Mouse (Mus musculus): Measurements from ENCODE around the gene Scel.

DNA sequence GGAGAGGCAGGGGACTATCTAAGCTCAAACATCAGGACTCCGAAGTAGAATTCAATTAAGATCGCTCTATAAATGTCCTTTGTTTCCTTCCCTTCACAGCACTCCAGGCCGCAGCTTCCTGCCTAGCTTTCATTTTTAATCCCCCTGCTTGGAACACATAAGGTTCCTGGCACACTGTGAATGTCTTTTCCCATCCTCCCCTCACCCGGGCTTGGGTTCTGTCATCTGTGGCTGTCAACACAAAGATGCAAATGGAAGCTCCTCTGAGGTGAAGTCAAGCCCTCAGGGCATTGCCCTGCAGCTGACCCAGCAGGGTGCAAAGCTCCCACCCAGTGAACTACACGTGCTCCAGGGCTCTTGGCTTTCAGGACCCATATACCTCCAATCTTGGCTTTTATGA, 43.5 kb downstream of the Scel start:
- TF ChIP-seq CTCF (IDR thresholded peaks at IDR 0.05; ENCODE audit: control insufficient read depth, insufficient read depth, insufficient read length) (no peak), USF1 (IDR thresholded peaks at IDR 0.05; ENCODE audit: low read depth) (no peak), FOSL1 (IDR thresholded peaks at IDR 0.05; ENCODE audit: insufficient read depth, low read length, poor library complexity, severe bottlenecking) (no peak), MYOG (IDR thresholded peaks at IDR 0.05; ENCODE audit: control insufficient read depth, extremely low read depth, insufficient read length) (no peak), MAX (IDR thresholded peaks at IDR 0.05) (no peak), MYOD1 (IDR thresholded peaks at IDR 0.05; ENCODE audit: control insufficient read depth, insufficient read length, low read depth) (no peak)
